Mouse (Mus musculus) common myeloid progenitor, adult 5-6 weeks (primary cell): Measurements from ENCODE around the gene Msn. TPM values are rescaled to one million over a fixed set of nuclear protein-coding genes. Genes with fewer than 3 reads are reported as not detected.

Source experiments
- ATAC-seq: replicated peaks from 2 replicates; pipeline ENCODE4 v1.8.0; 2016; ENCODE audit warnings: low read depth, mild to moderate bottlenecking, moderate TSS enrichment, inconsistent platforms; ENCODE audit not compliant: poor library complexity, severe bottlenecking
- total RNA-seq: library from RNA; stranded (forward); fragments of 200-1000, 187-1606 nt; gene quantifications from 2 replicates; pipeline ENCODE4 v1.2.3, GENCODE M21; 2017

The Msn gene
- total RNA-seq, 1 experiment from 2014 or later = 168 TPM

DNA sequence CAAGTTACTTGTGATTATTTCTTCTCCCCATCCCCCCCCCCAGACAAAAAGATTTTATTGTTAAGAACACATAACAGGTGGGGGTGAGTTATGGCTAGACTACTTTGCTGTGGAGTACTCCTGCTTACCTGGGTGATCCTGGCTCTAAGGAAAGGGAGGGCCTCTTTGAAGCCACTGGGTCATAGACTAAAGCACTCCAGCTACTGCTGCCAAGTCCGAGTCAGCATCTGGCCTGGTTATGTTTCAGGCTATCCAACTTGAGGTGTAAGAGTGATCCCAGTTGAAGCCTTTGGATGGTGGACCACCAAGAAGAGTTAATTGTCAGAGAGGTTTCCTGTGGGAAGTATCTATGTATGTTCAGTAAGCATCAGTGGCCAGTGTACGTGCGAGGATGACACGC lies 39.7 kb downstream of the Msn start:
- no peak for ATAC-seq

DNA sequence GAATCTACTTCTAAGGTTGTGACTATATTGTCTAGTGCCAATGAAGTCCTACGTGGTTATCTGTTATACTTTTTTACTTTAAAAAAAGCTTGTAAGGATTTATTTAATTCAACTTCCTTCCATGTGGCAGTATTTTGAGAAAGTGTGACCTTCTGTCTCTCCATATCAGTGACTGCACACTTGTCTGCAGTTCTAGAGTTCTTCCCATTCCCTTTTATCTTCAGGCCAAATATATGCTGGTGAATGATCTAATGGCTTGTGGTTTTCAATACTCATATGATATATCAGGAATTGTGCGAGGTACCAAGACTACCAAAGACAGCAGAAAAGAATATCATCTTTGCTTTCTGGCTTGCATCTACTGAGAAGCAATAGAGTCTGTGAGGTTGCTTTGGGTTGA lies 43.4 kb downstream of the Msn start:
- ATAC-seq = no peak

DNA sequence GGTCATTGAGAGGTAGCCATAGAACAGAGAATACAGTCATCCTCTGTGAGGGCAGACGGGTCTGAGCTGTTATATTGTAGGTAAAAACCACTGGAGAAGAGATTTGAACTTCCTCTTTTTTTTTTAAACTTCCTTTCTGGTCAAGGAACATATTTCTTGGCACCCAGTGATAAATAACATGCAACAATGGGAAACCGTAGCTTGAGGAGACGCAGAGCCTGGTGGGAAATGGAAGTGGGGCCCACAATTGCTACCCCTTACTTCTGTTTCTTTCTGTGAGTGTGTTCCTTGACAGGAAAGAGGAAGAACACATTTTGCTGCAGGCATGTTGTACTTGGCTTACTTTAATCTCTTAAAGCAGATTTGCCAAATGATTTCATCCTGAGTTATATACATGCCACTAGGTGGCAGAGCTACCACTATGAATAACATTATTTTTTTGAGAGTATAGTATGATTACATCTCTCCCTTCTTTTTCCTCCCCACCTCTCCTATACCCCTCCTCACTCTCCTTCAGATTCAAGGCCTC lies 49.2 kb downstream of the Msn start:
- ATAC-seq = peak; percentile 93

DNA sequence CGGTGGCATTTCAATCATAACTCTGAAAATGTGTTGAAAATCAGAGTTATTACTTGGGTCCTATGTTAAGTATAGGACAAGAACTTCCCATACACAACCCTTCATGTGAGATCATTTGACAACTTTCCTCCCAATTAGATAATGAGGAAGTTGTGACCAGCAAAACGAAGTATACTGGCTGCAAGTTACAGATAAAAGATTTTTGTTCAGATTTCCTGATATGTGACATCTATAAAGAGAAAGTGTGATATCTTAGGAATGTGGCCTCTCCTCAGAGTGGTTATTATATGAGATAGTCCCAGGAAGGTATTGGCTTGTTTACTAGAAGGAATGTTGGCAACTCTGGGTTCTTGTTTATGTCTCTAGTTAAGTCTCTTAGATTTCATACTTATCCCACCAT lies 52.4 kb downstream of the Msn start:
- ATAC-seq = 0 out of 2 replicates have a peak, but pooled peaks have one; percentile 10

DNA sequence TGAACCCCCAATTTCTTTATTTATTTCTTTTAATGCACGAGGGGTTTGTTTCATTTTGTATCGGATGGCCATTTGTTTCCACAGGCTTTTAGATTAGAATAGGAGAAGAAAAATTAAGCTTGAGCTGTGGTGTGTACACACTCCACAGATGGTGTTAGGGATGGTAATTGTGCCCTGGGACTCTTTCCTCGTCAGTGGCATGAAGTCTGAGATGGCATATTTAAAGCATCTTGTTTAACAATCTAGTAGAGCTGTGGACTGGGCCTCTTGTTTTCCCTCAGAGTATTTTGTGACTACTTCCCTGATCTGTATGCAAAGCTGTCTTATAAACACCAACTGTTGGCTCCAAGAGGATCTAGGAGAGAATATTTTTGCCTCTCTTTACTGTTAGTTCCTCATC lies 57.5 kb downstream of the Msn start:
- ATAC-seq = no peak

DNA sequence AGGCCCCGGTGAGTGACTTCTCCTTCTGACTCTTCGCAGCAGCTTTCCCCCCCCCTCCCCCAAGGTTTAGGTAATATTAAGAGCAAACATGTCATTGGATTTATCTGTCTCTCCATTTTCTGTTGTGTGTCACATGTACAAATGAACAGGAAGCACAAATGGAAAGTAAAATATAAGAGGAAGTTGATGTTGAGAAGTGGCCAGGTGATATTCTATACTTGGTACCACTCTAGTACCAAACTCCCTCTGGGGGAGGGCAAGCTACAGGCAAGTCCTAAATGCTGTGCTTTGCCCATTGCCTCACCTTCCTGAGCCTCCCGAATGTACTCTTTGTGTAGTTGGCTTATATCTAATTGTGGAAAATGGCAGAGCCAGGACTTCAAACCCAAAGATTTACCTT lies 62.1 kb downstream of the Msn start:
- ATAC-seq = no peak

DNA sequence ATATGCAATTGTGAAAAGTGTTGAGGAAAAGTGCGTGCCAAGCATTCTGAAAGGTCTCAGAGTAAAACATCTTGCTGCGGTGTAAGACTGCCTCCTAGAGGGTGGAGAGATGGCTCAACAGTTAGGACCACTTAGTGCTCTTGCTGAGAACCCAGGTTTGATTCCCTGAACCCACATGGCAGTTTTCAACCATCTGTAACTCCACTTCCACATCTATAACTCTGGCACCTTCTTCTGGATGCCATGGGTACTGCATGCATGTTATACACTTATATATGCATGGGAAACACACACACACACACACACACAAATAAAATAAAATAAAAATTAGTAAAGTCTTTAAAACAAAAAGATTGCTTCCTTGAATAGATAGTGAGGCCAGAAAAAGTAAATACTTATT lies 66.7 kb downstream of the Msn start:
- peak; percentile 72; the same call in 1 of the 2 replicates for ATAC-seq

DNA sequence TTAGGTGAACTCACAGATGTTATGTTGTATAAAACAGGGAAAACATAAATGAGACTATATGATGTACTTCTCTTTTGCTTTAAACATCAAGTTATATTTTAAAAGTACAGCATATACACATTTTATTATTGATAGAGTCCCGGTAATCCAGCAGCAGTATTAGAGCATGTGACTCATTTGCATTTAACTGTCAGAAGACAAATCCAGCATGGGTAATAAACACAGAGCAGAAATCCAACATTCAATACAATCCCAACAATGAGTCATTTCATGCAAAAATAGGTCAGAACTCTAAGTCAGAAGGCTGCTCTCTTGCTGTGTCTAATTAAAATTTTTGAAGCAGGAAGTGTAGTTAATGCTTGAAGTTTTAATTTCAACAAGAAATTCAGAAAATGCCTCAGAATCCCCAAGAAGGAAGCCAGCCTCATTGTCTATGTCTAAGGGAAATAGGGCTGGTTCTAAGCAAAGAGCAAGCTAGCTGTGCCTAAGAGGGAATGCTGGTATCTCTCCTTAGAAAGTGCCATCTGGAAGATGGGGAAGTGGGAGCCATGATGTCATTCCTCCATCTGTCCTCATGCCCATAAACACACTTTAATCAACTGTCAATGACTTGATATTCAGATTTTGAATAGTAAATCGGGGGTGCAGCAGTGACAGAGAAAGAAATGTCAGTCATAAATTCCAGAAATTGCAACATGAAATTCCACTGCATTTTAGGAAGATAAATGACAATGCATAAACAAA lies 76.0 kb downstream of the Msn start:
- ATAC-seq = no peak

DNA sequence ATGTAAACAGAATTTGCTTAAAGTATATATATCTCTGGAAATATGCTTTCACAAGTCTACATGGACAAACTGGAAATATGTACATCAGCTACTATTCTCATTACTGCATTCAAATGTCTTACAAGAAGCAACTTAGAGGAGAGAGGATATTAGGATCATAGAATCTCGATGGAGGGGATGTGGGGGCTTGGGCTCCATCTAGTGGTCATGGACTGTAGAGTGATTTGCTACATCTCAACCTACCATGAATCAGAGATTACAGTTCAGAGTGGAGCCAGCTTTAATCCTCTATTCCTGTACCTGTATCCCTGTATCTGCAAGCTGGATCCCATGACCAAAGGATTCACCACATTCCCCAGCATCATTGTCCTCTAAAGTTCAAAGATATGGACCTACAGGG lies 82.6 kb downstream of the Msn start:
- ATAC-seq = peak; percentile 85

DNA sequence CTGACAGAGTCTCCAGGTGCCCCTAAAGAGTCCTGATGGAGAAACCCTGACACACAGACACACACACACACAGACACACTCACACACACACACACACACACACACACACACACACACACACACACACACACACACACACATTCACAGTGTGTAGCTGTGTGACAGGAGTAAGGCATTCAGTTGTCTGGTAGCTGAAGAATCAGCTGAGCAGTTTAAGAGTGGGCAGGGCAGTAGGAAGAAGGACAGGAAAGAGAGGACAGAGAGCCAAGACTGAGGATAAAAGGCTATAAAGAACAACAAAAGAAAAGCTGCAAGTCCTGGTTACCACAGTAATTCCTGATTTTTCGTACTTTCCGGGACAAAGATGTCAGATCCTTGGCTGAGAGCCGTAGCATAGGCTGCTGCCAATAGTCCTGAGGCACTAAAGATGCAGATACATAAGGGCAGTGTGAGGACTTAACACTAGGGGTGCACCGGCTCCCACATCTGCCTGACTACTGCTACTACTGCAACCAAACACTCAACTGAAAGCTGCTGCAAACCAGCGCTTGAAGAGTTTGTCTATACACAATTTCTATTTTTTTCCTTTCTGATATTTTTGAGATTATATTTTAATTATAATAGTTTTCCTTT lies 88.4 kb downstream of the Msn start:
- 0 out of 2 replicates have a peak, but pooled peaks have one; percentile 58 for ATAC-seq

DNA sequence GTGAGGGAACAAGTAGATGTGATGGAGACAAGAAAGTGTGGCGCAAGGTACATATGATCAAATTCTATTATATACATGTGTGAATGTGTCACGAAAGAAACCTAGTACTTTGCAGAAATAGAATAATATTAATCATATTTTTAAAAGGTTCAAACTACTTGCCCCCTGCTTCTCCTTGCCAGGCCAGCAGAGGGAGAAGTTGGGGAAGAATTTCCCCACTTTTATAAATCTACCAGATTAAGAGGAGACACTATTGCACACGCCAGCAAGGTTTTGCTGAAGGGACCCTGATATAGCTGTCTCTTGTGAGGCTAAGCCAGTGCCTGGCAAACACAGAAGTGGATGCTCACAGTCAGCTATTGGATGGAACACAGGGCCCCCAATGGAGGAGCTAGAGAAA lies 109.3 kb downstream of the Msn start:
- 0 out of 2 replicates have a peak, but pooled peaks have one; percentile 63 for ATAC-seq

DNA sequence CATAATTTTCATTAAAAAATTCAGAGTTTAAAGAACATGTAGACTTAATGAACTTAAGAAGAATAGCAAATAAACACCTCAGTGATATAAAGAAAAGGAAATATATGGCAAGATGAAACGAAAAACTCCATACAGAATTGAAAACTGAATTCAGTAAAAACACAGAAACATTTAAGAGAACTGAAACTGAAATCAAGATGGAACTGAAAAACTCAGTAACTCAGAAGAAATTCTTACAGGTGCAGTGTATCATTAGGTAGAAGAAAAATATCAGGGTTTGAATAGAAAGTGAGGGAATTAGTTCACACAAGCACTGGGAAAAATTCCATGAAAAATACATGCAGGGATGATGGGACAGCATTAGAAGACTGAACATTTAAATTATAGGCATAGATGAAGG lies 111.0 kb downstream of the Msn start:
- no peak for ATAC-seq

DNA sequence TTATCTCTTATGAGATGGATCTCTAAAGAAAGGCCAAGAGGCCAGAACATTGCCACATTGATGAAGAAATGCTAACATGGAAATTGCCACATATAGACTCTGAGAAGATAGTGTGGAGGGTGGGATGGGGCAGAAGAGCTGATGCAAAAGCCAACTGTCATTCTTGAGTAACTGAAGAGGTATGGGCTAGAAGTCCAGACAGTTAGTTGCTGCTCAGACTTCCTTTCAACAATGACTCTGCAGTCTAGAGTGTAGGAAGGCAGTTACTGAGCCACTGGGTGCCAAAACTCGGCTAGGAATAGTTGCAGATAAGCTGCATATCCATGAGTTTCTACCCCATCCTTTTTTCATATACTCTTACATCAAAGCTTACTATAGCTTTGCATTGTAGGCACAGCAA lies 122.2 kb downstream of the Msn start:
- ATAC-seq = peak; percentile 100

Other genes starting within 250 kb of the Msn start
- 44.4 and 50.4 TPM in 2 replicates for gene Las1l, start 139.1 kb upstream of the Msn start, total RNA-seq
- 0.49 TPM in 1 of 2 replicates, not detected in the other for gene Vsig4, start 197.4 kb downstream of the Msn start, total RNA-seq